Mouse (Mus musculus) bone marrow, adult 2 months (tissue): ENCODE results near the gene Derl3.

Source experiments
- CTCF ChIP-seq: fragments of 200-500 bp; IDR thresholded peaks from 2 replicates; pipeline ENCODE4 v1.5.1; 2011; ENCODE audit warnings: low read length, control low read depth; ENCODE audit not compliant: control insufficient read depth, insufficient read depth
- POLR2A ChIP-seq: fragments of 200-500 bp; IDR thresholded peaks from 2 replicates; pipeline ENCODE4 v1.6.1; 2011; ENCODE audit warnings: low read depth, mild to moderate bottlenecking, control low read depth, low read length, borderline replicate concordance; ENCODE audit not compliant: control insufficient read depth

DNA sequence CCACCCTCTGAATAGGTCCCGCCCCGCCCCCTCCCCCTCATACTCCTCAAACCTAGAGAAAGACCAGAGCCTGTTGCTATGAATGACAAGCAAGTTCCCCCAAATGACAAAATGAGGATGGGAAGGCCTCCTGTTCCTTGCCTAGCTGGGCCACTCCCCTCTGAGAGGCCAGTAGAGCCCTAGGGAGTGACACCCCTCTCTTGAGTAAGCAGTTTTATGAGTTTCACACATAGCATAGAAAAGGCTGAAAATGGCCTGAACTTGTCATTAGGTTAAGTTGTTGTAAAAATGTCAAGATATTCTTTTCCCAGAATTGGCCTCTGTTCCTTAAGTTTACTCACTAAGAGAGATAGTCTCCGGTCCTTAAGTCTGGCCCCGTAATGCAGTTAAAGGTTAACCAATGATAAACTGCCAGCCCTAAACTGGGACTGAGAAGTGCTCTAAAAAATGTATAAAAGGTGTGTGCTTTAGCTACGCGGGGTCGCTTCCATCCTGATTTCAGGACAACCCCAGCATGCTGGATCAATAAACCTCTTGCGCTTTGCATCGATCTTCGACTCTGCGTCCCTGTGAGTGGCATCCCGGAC is 40.6 kb upstream of the Derl3 start:
- TF ChIP-seq CTCF, result no peak
- TF ChIP-seq POLR2A, result no peak
